Mouse (Mus musculus) cortical plate, adult 2 months (tissue): ENCODE data around the gene Sox21.

Experiments
- CTCF ChIP-seq: fragments of 200-500 bp; IDR thresholded peaks from 2 replicates; pipeline ENCODE4 v1.5.1; 2011; ENCODE audit warnings: mild to moderate bottlenecking, control low read depth, low read length; ENCODE audit not compliant: insufficient read depth; ENCODE audit errors: extremely low read depth
- POLR2A ChIP-seq: fragments of 200-500 bp; IDR thresholded peaks from 2 replicates; pipeline ENCODE4 v1.6.1; 2011; ENCODE audit warnings: mild to moderate bottlenecking, low read length, control low read depth; ENCODE audit not compliant: insufficient read depth; ENCODE audit errors: extremely low read depth

GRCm38 (mm10) chr14:118286096-118286495 lies 49.3 kb upstream of the Sox21 start:
- TF ChIP-seq CTCF: no peak
- TF ChIP-seq POLR2A: no peak
